Mouse (Mus musculus) lung, postnatal 0 days (tissue): ENCODE data around the gene Pafah1b1.

Source experiments
- CTCF ChIP-seq: IDR thresholded peaks from 2 replicates; pipeline ENCODE4 v1.5.1; 2016; ENCODE audit warnings: antibody characterized with exemption, mild to moderate bottlenecking
- EP300 ChIP-seq: IDR thresholded peaks from 2 replicates; pipeline ENCODE4 v1.6.1; 2016; ENCODE audit warnings: antibody characterized with exemption, mild to moderate bottlenecking, control low read depth

- TF ChIP-seq CTCF (no peak), EP300 (no peak)
Measured at GRCm38 (mm10) chr11:74748022-74748421, 23.6 kb upstream of the Pafah1b1 start.
